Mouse (Mus musculus) CH12.LX (cell line): ENCODE results near the gene H2afj.

Experiments
- CTCF ChIP-seq, 2 experiments: IDR thresholded peaks in 1 of 2; conservative IDR thresholded peaks in 1 of 2; 2 replicates each; pipeline ENCODE4 v1.5.1; 2011 to 2012; ENCODE audit warnings: low read depth in 2 of 2, low read length in 2 of 2, improper control_type of control experiment in 1 of 2, inconsistent platforms in 1 of 2, mild to moderate bottlenecking in 1 of 2, moderate library complexity in 1 of 2
- ETS1 ChIP-seq: conservative IDR thresholded peaks from 2 replicates; pipeline ENCODE4 v1.6.1; 2012; ENCODE audit warnings: low read depth, mild to moderate bottlenecking, inconsistent platforms, low read length, improper control_type of control experiment, moderate library complexity
- GABPA ChIP-seq: IDR thresholded peaks from 2 replicates; pipeline ENCODE4 v1.6.1; 2012; ENCODE audit warnings: low read depth, low read length, improper control_type of control experiment, inconsistent platforms; ENCODE audit not compliant: insufficient replicate concordance
- MAX ChIP-seq: IDR thresholded peaks from 2 replicates; pipeline ENCODE4 v1.6.1; 2011; ENCODE audit warnings: low read length, improper control_type of control experiment
- MYC ChIP-seq: IDR thresholded peaks from 2 replicates; pipeline ENCODE4 v1.6.1; 2011; ENCODE audit warnings: low read depth, mild to moderate bottlenecking, improper control_type of control experiment, low read length
- POLR2A ChIP-seq: IDR thresholded peaks from 2 replicates; pipeline ENCODE4 v1.6.1; 2011; ENCODE audit warnings: low read depth, mild to moderate bottlenecking, improper control_type of control experiment, low read length
- RAD21 ChIP-seq: IDR thresholded peaks from 2 replicates; pipeline ENCODE4 v1.6.1; 2011; ENCODE audit warnings: low read depth, mild to moderate bottlenecking, low read length, improper control_type of control experiment, moderate library complexity

DNA sequence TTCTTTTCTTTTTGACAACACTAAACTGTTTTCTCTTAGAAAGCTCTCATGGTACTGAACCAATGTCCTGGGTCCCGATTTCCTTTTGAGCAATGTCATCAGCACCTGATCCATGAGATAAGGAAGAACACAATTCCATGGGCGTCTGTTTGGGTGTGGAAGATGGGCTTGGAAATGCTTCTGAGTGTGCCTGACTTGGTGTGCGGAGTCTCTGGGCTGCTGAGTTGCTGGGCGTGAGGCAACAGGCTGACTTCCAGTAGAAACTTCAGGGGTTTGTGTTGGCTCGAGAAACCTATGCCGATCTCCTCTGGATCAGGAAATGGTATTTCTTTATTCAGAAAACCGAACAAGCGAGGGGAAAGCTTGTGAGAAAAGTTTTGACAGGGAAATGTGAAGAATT is 38.9 kb upstream of the H2afj start:
- TF ChIP-seq CTCF (conservative IDR thresholded peaks at IDR 0.05 in 1 of 2, IDR thresholded peaks at IDR 0.05 in 1 of 2; ENCODE audit: low read depth in 2 of 2, low read length in 2 of 2) (no peak), GABPA (no peak), RAD21 (no peak), MYC (no peak), POLR2A (no peak), MAX (no peak), ETS1 (no peak)
